Mouse (Mus musculus): Measurements from ENCODE around the gene Ccnt1.
"Not testable (repeated sequence)": the region's sequence is repeated elsewhere in the genome, so short reads cannot be mapped to it uniquely, and the experiment has no call there.

Gene Ccnt1

GRCm38 (mm10) chr15:98595049-98595448 lies 24.3 kb upstream of the Ccnt1 start:
- DNase-seq (ENCODE audit: low read depth): no peak

DNA sequence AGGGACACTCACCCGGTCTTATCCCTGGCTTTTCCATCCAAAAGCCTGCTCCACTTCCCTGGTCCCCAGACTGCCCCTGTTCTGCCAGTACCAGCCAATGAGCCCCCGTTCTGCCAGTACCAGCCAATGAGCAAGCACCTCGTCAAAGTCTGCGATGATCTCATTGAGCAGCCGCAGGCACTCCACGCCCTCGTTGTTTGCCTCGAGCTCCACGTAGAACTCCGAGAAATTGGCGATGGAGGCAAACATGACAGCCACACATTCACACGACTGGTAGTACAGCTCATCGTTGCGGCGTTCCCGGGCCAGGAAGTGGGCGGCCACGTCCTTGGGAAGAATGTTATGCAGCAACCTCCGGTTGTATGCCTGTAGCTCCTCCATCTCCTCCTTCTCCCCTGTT lies 23.5 kb upstream of the Ccnt1 start:
- DNase-seq (ENCODE audit: low read depth): no peak

DNA sequence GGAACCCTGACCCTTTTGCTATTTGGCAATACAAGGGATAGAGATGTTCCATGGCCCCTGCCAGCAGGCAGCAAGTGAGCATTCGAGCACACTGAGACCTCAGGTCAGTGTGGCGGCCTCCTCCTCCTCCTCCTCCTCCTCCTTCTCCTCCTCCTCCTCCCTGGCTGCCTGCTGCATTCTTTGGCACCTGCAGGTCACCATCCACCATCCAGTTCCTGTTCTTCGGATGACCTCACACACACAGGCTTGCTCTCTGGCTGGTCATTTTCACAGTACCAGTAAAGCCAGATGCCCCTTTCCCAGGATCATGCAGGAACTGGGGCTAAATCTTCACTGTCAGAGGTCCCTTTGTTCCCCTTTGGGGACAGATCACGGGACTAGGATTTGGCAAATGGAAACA lies 20.7 kb upstream of the Ccnt1 start:
- DNase-seq (ENCODE audit: low read depth): no peak

- DNase-seq (ENCODE audit: low read depth): no peak
Measured at GRCm38 (mm10) chr15:98589640-98590336, 19.1 kb upstream of the Ccnt1 start.

DNA sequence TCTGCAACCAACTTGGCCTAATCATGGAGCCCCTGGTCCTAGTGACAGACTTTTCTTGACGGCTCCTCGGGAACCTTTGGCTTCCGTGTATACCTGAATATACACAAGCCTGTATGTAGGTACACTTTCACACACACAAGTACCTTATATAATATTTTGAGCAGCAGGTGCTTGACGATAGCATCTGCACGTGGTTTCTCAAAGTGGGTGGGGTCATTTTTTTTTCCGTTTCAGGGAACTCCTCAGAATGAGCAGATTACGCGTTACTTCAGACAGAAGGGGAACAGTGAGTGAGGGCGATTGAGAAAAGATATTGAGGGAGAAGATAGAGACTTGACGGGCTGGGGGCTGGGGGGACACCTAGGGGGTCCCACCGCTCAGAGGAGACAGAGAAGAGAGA lies 17.0 kb upstream of the Ccnt1 start:
- DNase-seq (ENCODE audit: low read depth): no peak

GRCm38 (mm10) chr15:98586141-98586540 lies 15.4 kb upstream of the Ccnt1 start:
- DNase-seq (ENCODE audit: low read depth): not testable (repeated sequence)

GRCm38 (mm10) chr15:98585421-98585820 lies 14.7 kb upstream of the Ccnt1 start:
- DNase-seq (ENCODE audit: low read depth): no peak

- DNase-seq (ENCODE audit: low read depth): no peak
Measured at GRCm38 (mm10) chr15:98582996-98583395, 12.3 kb upstream of the Ccnt1 start.

- DNase-seq (ENCODE audit: low read depth): no peak
Measured at GRCm38 (mm10) chr15:98582410-98582809, 11.7 kb upstream of the Ccnt1 start.

DNA sequence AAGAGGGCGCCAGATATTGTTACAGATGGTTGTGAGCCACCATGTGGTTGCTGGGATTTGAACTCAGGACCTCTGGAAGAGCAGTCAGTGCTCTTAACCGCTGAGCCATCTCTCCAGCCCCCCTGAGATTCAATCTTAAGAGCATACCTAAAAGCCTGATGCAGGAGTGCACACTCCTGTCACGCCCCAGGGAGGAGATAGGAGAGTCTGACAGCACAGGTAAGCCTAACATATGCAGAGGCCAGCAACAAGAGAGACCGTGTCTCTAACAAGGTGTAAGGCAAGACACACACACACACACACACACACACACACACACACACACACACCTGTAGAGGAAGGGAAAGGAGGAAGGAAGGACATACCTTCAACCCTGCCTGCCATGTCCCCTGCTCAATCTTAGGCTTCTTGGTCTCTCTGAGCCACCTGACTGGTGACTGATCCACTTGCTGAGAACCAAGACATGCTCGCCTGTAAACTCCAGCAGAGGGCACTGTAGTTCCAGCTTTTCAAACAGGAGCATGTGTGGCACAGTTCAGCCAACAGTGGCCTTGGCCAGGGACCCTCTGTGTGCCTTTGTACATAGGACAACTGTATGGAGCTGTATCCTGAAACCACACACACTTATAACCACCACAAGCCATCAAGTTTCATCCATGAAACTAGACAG lies 9.2 kb upstream of the Ccnt1 start:
- no peak for DNase-seq (ENCODE audit: low read depth)

GRCm38 (mm10) chr15:98579310-98579709 lies 8.6 kb upstream of the Ccnt1 start:
- DNase-seq (ENCODE audit: low read depth): no peak

DNA sequence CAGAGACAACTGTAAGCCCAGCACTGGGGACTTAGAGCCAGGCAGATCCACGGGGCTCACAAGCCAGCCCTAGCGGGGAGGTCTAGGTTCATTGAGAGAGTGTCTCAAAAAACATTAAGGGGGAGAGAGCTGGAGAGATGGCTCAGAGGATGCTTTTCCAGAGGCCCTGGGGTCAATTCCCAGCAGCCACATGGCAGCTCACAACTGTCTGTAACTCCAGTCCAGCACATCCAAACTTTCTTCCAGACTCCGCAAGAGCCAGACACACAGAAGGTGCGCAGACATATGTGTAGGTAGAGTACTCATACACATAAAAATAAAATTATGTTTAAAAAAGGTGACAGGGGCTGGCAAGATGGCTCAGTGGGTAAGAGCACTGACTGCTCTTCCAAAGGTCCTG lies 2.6 kb upstream of the Ccnt1 start:
- DNase-seq (ENCODE audit: low read depth): no peak

- no peak for DNase-seq (ENCODE audit: low read depth)
Measured at GRCm38 (mm10) chr15:98569795-98570365, 843 bp downstream of the Ccnt1 start.

- no peak for DNase-seq (ENCODE audit: low read depth)
Measured at GRCm38 (mm10) chr15:98569216-98569615, 1.5 kb downstream of the Ccnt1 start.

DNA sequence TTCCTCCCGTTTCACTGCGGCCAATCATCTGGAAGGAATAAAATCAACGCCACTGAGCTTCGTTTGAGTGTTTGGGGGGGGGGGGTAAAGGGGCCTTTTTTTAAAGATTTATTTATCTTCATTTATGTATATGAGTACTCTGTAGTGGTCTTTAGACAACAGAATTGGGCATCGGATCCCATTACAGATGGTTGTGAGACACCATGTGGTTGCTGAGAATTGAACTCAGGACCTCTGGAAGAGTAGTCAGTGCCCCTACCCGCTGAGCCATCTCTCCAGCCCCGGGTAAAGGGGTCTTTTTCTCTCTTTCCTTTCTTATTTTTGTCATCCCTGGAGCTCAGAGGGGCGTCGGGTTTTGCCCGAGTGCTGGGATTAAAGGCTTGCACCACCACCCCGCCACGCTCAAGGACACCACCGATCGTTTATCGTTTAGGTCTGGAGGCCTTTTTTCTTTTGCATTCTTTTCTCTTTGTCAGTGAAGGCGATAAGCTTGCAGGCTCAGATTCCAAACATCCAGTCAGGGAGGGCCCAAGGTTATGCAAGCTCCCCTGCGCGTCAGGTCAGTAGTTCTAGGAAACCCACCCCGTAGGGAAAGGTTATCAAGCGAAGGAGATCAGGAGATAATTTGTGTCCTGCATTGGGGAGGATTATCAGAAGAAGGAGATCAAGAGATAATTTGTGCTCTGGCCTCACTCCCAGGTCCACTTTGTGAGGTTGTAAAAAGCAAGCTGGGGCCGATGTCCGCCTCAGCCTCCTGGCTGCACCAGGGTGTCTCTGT lies 2.3 kb downstream of the Ccnt1 start:
- DNase-seq (ENCODE audit: low read depth): no peak

DNA sequence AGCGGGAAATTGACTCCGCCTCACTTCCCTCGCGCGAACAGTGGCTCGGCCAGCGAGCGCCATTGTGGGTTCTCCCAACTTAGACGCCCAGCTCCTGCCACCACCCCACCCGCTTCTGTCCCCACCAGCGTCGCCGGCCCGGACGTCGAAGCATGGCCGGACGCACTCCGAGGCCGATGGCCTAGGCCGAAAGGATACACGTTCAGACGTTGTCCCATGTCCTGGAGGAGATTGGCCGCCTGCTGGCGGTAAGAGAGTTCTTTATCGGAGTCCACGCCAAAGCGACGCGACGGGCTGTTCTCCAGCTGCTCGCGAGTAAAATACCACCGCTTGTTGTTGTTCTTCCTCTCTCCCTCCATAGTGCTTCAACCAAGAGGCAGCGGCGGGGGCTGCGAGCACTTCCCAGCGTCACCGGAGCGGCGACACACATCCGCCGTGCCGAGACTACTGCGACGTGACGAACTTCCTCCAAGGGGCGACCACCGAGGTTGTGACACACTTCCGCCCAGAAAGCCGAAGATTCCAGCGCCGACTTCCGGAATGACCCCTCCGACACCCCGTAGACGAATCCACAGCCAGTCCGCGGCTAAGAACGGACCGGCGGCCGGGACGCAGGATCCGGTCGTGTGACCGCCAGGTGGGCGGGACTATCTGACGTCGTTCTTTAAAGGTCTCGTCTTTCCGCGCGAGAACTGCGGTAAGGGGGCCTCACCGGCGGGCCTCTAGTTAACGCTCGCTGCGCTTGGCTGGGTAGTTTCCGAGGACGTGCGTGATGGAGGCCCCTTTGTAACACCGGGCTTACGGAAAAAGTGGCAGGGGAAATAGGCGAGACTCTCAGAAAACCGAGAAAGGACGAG lies 3.2 kb downstream of the Ccnt1 start:
- peak; percentile 98 for DNase-seq (ENCODE audit: low read depth)

DNA sequence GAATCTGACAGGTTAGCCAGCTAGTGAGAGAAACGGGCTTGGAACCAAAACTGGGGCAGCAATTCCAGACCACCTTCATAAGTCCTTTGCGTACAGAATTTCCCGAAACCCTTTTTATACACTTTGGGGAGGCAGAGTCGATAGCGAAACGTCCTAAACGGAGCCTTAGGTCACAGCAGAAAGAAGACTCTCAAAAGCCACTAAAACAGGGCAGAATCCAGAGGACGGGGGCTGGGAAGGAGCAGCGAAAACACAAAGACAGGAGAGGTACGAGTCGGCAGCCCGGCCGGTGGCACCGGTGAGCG lies 3.8 kb downstream of the Ccnt1 start:
- no peak for DNase-seq (ENCODE audit: low read depth)

- no peak for DNase-seq (ENCODE audit: low read depth)
Measured at GRCm38 (mm10) chr15:98557186-98557585, 13.5 kb downstream of the Ccnt1 start.

GRCm38 (mm10) chr15:98555881-98556280 lies 14.8 kb downstream of the Ccnt1 start:
- no peak for DNase-seq (ENCODE audit: low read depth)

DNA sequence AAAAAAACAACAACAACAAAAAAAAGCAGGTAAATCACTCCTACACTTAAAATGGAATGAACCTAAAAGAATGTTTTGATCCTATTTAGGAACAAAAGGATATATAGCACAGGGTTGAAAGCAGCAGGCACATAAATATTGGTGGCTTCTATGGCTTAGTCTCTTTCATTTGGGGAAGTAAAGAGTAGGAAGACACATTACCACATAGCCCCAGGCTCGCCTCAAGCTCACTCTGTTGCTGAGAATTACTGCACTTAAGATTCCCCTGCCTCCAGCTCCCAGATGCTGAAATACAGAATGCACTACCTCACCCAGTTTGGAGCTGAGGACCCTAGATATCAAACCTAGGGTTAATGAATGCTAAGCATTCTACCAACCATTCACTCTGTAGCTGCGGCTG lies 18.0 kb downstream of the Ccnt1 start:
- DNase-seq (ENCODE audit: low read depth): no peak

GRCm38 (mm10) chr15:98546843-98547242 lies 23.9 kb downstream of the Ccnt1 start:
- DNase-seq (ENCODE audit: low read depth): no peak

GRCm38 (mm10) chr15:98545151-98545550 lies 25.6 kb downstream of the Ccnt1 start:
- DNase-seq (ENCODE audit: low read depth): no peak
